Mouse (Mus musculus) activated CD4-positive, CD25-positive, alpha-beta regulatory T cell (primary cell): ENCODE results near the gene Ggt6. TPM values are rescaled to one million over a fixed set of nuclear protein-coding genes. Genes with fewer than 3 reads are reported as not detected.

Experiments
- polyA plus RNA-seq, 2 experiments: library from polyadenylated mRNA; unstranded; fragments of 100-300 nt; shearing (Covaris generic); gene quantifications; one replicate each; pipeline ENCODE4 v1.2.1; 2017

Ggt6 gene
- not detected for polyA plus RNA-seq

GRCm38 (mm10) chr11:72434963-72435693 is at the start of gene Ggt6:
Ggt6 (plus strand) TSS chr11:72435526.

GRCm38 (mm10) chr11:72411093-72411921 is 24.0 kb upstream of the Ggt6 start, which contains the start of gene Smtnl2:
Smtnl2 (minus strand) TSS chr11:72411713.

GRCm38 (mm10) chr11:72440965-72441664 is 5.8 kb downstream of the Ggt6 start, which contains the start of gene Mybbp1a:
Mybbp1a (plus strand) TSS chr11:72441355.

Other genes with a start within 250 kb of the Ggt6 start
- gene Gm43951, start 228.7 kb upstream of the Ggt6 start, polyA plus RNA-seq = not detected
- gene 4933427D14Rik, start 228.1 kb upstream of the Ggt6 start, polyA plus RNA-seq = 10 to 100 TPM; 11.3 to 16.8 TPM
- gene Txndc17, start 228.0 kb upstream of the Ggt6 start, polyA plus RNA-seq = 100 to 1,000 TPM; 115 to 116 TPM
- gene Med31, start 219.9 kb upstream of the Ggt6 start, polyA plus RNA-seq = 10 to 100 TPM; 16.1 to 19.1 TPM
- not detected for gene Slc13a5, start 168.3 kb upstream of the Ggt6 start, polyA plus RNA-seq
- 100 to 1,000 TPM; 122 to 128 TPM for gene Xaf1, start 133.9 kb upstream of the Ggt6 start, polyA plus RNA-seq
- gene Fbxo39, start 121.1 kb upstream of the Ggt6 start, polyA plus RNA-seq = under 1 TPM; 0.80 to 0.86 TPM
- gene Tekt1, start 73.1 kb upstream of the Ggt6 start, polyA plus RNA-seq = not detected
- under 1 TPM in 1 of 2 experiments, not detected in 1; 0.32 TPM for gene Smtnl2, start 23.8 kb upstream of the Ggt6 start, polyA plus RNA-seq
- gene Mybbp1a, start 5.8 kb downstream of the Ggt6 start, polyA plus RNA-seq = 10 to 100 TPM; 68.5 to 88.6 TPM
- not detected for gene Spns2, start 54.4 kb downstream of the Ggt6 start, polyA plus RNA-seq
- gene Spns3, start 115.0 kb downstream of the Ggt6 start, polyA plus RNA-seq = under 1 TPM; 0.22 to 0.44 TPM
- 10 to 100 TPM; 56.0 to 71.4 TPM for gene Ube2g1, start 171.8 kb downstream of the Ggt6 start, polyA plus RNA-seq